Mouse (Mus musculus) testis, adult 2 months (tissue): Measurements from ENCODE around the gene Rasa2. TPM values are rescaled to one million over a fixed set of nuclear protein-coding genes. Genes with fewer than 3 reads are reported as not detected.

Experiments
- H3K27ac ChIP-seq: fragments of 200-500 bp; 2 replicates; pipeline ENCODE4 v1.5.1; 2012; ENCODE audit warnings: low read depth, low read length; ENCODE audit not compliant: control insufficient read depth, insufficient read depth
- H3K27me3 ChIP-seq: fragments of 200-500 bp; 2 replicates; pipeline ENCODE4 v1.6.1; 2012; ENCODE audit warnings: mild to moderate bottlenecking, low read length, moderate library complexity; ENCODE audit not compliant: control insufficient read depth, insufficient read depth
- H3K36me3 ChIP-seq: fragments of 200-500 bp; 2 replicates; pipeline ENCODE4 v1.6.1; 2012; ENCODE audit warnings: mild to moderate bottlenecking, low read length; ENCODE audit not compliant: control insufficient read depth, insufficient read depth
- H3K4me1 ChIP-seq: fragments of 200-500 bp; 2 replicates; pipeline ENCODE4 v1.6.1; 2012; ENCODE audit warnings: low read length; ENCODE audit not compliant: control insufficient read depth, insufficient read depth
- H3K4me3 ChIP-seq: fragments of 200-500 bp; 2 replicates; pipeline ENCODE4 v1.5.1; 2012; ENCODE audit warnings: low read depth, mild to moderate bottlenecking, low read length, moderate library complexity, mixed read lengths; ENCODE audit not compliant: control insufficient read depth
- CTCF ChIP-seq: fragments of 200-500 bp; IDR thresholded peaks from 2 replicates; pipeline ENCODE4 v1.5.1; 2012; ENCODE audit warnings: low read depth, mild to moderate bottlenecking, inconsistent platforms, low read length, moderate library complexity; ENCODE audit not compliant: control insufficient read depth, insufficient read depth, insufficient replicate concordance
- POLR2A ChIP-seq: fragments of 200-500 bp; IDR thresholded peaks from 2 replicates; pipeline ENCODE4 v1.6.1; 2012; ENCODE audit warnings: low read depth, mild to moderate bottlenecking, inconsistent platforms, low read length, moderate library complexity; ENCODE audit not compliant: control insufficient read depth
- polyA plus RNA-seq: library from polyadenylated mRNA; depleted of rRNA; stranded (reverse); fragments of >200 nt; gene quantifications from 2 replicates; pipeline ENCODE4 v1.2.3, GENCODE M21; 2012

Gene Rasa2
- polyA plus RNA-seq, 1 experiment = 1.8 TPM

DNA sequence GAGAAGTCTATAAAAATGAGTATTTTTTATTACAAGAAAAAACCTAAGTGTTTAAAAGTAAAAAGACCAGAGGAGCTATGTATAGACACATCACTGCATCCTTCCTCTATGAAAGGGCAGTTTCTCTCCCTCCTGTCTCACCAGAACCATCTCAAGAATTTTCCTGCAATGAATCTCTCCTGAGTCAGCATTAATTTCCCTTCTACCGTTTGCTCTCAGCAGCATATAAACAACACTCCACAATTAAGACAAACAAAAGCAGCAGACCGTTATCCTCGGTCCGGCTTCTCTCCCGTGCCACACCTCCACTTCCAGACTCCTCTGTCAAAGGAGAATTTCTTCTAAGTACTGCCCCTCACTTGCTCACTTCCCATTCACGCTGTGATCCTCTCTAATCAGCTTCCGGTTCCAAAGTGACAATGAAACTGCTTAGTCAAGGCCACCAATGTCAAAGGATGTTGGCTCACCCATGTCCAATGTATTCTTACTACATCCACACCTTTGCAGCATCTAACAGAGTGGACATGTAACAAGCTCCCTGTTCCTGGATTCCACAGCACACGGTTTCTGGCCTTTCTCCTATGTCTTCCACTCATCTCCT lies 19.6 kb downstream of the Rasa2 start:
- Histone ChIP-seq H3K27ac (no peak overlapping the region), H3K27me3 (no peaks in the 10 kb centered on the region)

DNA sequence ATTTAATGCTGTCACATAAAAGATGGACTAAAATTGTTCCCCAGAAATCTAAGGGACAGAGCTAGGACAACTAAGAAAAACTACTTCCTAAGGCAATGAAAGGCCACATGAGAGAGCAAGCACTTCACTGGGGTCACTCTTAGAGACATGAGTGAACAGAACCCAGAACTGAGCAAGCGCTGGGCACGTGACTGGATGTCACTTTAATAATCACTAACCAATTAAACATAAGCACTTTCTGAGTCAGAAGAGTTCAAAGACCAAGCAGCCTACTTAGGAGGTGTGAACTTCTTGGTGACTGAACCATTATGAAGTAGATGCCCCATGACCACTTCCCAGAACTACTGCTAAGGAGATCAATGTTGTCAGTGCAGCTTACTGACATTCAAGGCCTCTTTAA lies 20.6 kb downstream of the Rasa2 start:
- no peaks in the 10 kb centered on the region for H3K27me3 ChIP-seq
- no peak for TF ChIP-seq POLR2A
- TF ChIP-seq CTCF = no peak
- H3K4me3 ChIP-seq = no peak overlapping the region

More for the DNA sequence above, 19.6 kb downstream of the Rasa2 start:
- H3K4me3 ChIP-seq = no peak overlapping the region
- H3K4me1 ChIP-seq = no peaks in the 10 kb centered on the region
- no peaks in the 10 kb centered on the region for H3K36me3 ChIP-seq
- no peak for TF ChIP-seq POLR2A
- no peak for TF ChIP-seq CTCF

DNA sequence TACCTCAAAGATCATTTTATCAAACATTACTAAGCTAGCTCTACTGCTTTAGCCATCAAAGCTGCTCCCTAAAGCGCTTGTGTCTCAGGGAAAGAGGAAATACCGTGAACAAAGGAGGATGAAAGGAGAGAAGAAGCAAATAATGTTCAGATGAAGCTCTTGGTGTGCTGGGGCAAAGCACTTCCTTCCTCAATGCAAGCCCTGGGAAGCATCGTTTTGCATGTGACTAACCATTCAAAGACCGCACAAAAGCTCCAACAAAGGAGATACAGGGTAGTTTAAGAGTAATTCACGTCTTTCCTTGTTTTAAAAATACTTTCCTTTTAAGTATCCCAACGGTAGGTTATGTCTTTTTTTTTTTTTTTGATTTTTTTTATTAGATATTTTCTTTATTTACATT lies 28.0 kb downstream of the Rasa2 start:
- H3K27ac ChIP-seq = no peak overlapping the region
- no peaks in the 10 kb centered on the region for H3K36me3 ChIP-seq
- H3K4me1 ChIP-seq = no peaks in the 10 kb centered on the region
- no peak overlapping the region for H3K4me3 ChIP-seq
- TF ChIP-seq POLR2A = no peak
- TF ChIP-seq CTCF = no peak
- no peaks in the 10 kb centered on the region for H3K27me3 ChIP-seq

More for the DNA sequence above, 20.6 kb downstream of the Rasa2 start:
- Histone ChIP-seq H3K4me1 (no peaks in the 10 kb centered on the region), H3K36me3 (no peaks in the 10 kb centered on the region), H3K27ac (no peak overlapping the region)

DNA sequence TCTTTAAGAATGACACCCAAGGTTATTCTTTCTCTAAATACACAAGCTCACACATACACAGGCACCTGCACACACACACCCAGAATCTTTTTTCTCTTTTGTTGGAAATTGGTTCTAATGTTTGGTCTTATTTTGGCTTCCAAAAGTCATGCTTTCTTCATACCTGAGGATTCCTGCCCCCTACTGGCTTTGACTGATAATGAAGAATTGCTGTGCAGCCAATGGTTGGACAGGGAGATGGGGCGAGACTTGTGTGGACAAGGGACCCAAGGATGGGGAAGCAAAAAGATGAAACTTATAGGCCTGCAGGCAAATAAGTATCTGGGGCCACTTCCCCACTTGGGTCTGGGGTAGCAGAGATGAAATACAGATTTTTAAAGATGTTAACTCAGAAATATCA lies 33.5 kb downstream of the Rasa2 start:
- Histone ChIP-seq H3K27me3 (no peaks in the 10 kb centered on the region), H3K4me1 (no peaks in the 10 kb centered on the region), H3K27ac (no peak overlapping the region), H3K36me3 (no peaks in the 10 kb centered on the region), H3K4me3 (no peak overlapping the region)
- no peak for TF ChIP-seq POLR2A

DNA sequence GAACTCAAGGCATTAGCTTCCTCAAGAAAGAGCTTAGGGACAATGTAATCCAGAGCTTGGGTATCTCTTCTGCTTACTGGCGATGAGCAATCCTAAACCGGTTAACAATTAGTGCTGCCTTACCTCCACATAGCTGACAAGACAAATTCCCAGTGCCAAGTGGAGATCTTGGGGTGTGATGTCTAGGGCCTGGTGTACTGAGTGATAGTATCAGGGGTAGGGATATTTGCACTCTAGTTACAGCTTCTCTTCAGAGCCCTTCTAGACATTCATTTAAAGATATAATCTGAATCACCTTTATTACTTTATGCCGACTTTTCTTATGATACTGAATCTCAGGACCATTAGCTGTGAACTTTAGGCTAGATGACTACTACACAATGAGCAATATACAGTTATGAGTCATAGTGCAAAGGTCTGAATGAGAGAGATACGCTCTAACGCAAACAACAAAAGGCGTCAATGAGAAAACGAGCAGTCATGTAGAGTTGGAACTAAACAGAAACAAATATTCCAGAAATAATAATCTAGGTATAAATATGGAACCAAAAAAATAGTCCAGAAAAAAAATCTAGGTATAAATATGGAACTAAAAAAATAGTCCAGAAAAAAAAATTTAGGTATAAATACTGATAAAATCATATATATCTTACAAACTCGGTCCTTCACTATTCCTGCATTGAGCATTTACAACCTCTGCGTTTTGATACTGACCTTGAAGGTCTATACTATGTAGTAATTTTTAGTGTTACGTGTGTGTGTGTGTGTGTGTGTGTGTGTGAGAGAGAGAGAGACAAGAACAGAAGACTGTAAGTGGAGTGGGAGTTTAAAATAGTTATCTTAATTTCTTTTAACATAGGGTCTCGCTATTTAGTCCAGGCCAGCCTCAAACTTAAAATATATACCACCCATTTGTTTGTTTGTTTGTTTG lies 38.5 kb downstream of the Rasa2 start:
- Histone ChIP-seq H3K36me3 (0 out of 2 replicates have a peak, but pooled peaks cover 1% of the 10 kb centered on the region), H3K27ac (no peak overlapping the region), H3K4me3 (no peak overlapping the region), H3K27me3 (no peaks in the 10 kb centered on the region), H3K4me1 (no peaks in the 10 kb centered on the region)
- TF ChIP-seq CTCF (no peak), POLR2A (no peak)

DNA sequence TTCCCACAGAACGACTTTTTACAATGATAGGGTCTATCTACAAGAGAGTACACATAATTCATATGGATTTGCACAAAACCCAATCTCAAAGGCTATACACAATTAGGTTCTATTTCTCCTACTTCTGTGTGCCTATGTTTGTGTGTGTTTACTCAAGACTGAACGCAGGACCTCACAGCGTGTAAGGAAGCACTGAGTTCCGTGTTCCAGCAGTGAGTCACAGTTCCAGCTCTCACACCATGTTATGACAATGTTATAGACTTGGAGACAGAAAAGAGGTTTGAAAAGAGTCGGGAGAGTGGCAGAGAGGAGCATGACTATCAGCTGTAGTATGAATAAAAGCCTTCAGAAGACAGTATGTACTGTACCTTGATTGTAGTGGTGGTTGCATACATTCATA lies 42.1 kb downstream of the Rasa2 start:
- no peak for TF ChIP-seq POLR2A
- TF ChIP-seq CTCF = no peak
- 0 out of 2 replicates have a peak, but pooled peaks cover 1% of the 10 kb centered on the region for H3K36me3 ChIP-seq
- no peaks in the 10 kb centered on the region for H3K27me3 ChIP-seq
- no peak overlapping the region for H3K4me3 ChIP-seq
- no peaks in the 10 kb centered on the region for H3K4me1 ChIP-seq
- H3K27ac ChIP-seq = no peak overlapping the region

DNA sequence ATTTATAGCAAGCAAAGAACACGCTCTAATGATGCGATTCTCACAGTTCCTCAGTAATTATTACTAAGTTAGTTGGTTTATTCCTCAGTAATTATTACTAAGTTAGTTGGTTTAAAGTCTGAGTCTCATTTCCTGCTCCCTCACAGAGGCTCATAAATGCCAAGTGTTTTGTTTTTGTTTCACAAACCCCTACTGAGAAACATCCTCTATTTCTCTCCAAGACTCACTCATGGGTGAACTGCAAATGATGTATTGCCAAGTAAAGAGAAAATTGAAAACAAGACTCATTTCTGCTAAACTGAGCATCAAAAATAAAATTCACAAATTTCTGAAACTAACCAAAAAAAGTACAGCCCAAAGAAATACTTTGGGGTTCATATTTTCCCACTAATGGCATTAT lies 47.9 kb downstream of the Rasa2 start:
- H3K4me3 ChIP-seq = no peak overlapping the region
- no peak overlapping the region for H3K27ac ChIP-seq
- no peaks in the 10 kb centered on the region for H3K36me3 ChIP-seq
- no peak for TF ChIP-seq POLR2A
- TF ChIP-seq CTCF = no peak
- no peaks in the 10 kb centered on the region for H3K4me1 ChIP-seq
- H3K27me3 ChIP-seq = no peaks in the 10 kb centered on the region
